Mouse (Mus musculus) intestine, postnatal 0 days (tissue): Measurements from ENCODE around the gene Iqschfp. TPM values are rescaled to one million over a fixed set of nuclear protein-coding genes. Genes with fewer than 3 reads are reported as not detected.

Experiments
- ATAC-seq: fragments of 200-750 bp; cut with Nextera tagmentation; 2 replicates; pipeline ENCODE4 v1.8.0; 2017; ENCODE audit warnings: mild to moderate bottlenecking, moderate TSS enrichment, moderate library complexity
- H3K27ac ChIP-seq: fragments of 300-500 bp; sonication (generic); 2 replicates; pipeline ENCODE4 v1.5.1; 2014; ENCODE audit warnings: mild to moderate bottlenecking, low read depth, low read length, moderate library complexity
- H3K27me3 ChIP-seq: fragments of 300-500 bp; sonication (generic); replicated peaks from 2 replicates; pipeline ENCODE4 v1.6.1; 2014; ENCODE audit warnings: low read length, mixed read lengths; ENCODE audit not compliant: control insufficient read depth, insufficient read depth
- H3K36me3 ChIP-seq: fragments of 300-500 bp; sonication (generic); 2 replicates; pipeline ENCODE4 v1.6.1; 2014; ENCODE audit warnings: mild to moderate bottlenecking, moderate library complexity; ENCODE audit not compliant: control insufficient read depth, insufficient read depth
- H3K4me1 ChIP-seq: fragments of 300-500 bp; sonication (generic); replicated peaks from 2 replicates; pipeline ENCODE4 v1.6.1; 2014; ENCODE audit warnings: antibody characterized with exemption, low read length, mixed read lengths; ENCODE audit not compliant: control insufficient read depth, insufficient read depth
- H3K4me2 ChIP-seq: fragments of 300-500 bp; sonication (generic); replicated peaks from 2 replicates; pipeline ENCODE4 v1.6.1; 2014; ENCODE audit warnings: low read depth, mild to moderate bottlenecking, moderate library complexity
- H3K4me3 ChIP-seq: fragments of 300-500 bp; sonication (generic); 2 replicates; pipeline ENCODE4 v1.5.1; 2014; ENCODE audit warnings: low read depth, low read length
- H3K9ac ChIP-seq: fragments of 300-500 bp; sonication (generic); 2 replicates; pipeline ENCODE4 v1.6.1; 2014; ENCODE audit warnings: mild to moderate bottlenecking, low read depth, low read length
- H3K9me3 ChIP-seq: fragments of 300-500 bp; sonication (generic); 2 replicates; pipeline ENCODE4 v1.6.1; 2016; ENCODE audit warnings: mixed run types; ENCODE audit not compliant: control insufficient read depth
- CTCF ChIP-seq: sonication (generic); IDR thresholded peaks from 2 replicates; pipeline ENCODE4 v1.5.1; 2016; ENCODE audit warnings: low read depth, mild to moderate bottlenecking, control low read depth, antibody characterized with exemption, moderate library complexity
- WGBS: fragments of 180-500 bp; shearing (Covaris S2); extraction: QIAGEN DNeasy Blood & Tissue Kit; methylation state at CpG from one replicate; pipeline ENCODE4 v1.1.7; 2014; 5-methylcytosine and 5-hydroxymethylcytosine counted together
- polyA plus RNA-seq: library from polyadenylated mRNA; unstranded; fragments of >200 nt; fragmentation: Nextera tagmentation; extraction: Ambion mirVana; gene quantifications from 2 replicates; pipeline ENCODE4 v1.2.1, GENCODE M21; 2015

The Iqschfp gene
- polyA plus RNA-seq, 1 experiment from 2014 or later: 0.37 TPM

DNA sequence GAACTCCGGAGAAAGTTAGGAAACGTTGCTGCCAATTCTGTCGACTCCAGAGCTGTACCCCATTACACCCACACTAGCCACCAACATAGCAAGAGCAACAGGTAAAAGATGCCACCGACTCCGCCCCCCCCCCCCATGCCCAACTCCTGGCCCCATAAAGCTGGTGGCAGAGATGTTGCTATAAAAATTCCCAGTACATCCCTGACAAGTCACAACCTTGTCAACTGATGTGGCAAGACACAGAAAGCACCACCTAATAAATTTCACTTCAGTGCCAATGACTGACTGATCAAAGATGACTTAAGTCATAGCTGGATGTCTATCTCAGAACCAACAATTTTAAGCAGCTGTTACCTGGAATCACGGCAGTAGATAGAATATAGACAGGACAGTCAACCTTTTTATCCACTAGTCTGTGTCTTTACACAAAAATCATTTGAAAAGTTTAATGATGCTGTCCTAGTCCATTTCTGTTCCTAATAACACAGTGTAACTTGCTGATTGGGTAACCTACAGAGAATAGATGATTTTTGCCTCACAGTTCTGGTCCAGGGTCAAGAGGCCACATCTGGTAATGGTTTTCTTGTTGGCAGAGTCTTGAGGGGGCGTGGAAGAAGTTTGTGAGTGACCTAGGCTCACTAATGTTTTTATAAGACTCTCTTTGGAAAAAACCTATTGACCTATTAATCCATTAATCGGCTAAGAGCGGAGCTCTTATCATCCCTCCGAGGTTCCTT lies 561.9 kb downstream of the Iqschfp start:
- Histone ChIP-seq H3K27ac (no peak overlapping the region), H3K4me1 (no peaks in the 10 kb centered on the region), H3K27me3 (no peaks in the 10 kb centered on the region), H3K9ac (no peak overlapping the region), H3K4me2 (no peak overlapping the region), H3K36me3 (no peaks in the 10 kb centered on the region), H3K9me3 (no peaks in the 10 kb centered on the region), H3K4me3 (no peak overlapping the region)
- WGBS: 77% methylated on average over 9 of the region's 10 CpGs
- ATAC-seq: no peak
- TF ChIP-seq CTCF: no peak

DNA sequence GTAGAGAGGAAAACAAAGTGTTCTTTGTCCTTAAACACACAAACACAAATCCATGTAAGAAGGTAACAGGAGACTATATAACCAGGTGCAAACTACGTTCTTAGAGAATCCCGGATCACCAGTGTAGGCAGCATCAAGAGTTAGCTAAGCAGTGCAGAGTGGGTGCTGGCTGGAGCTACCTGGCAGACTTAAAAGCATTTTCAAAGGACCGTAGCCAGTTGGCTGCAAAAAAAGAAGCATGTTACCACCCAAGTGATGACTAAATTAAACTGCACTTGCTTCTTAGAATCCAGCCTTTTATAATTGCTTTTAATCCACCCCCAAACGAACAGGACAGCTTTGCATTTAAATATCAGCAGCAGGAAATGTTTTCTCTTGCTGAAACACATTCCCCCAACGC lies 574.6 kb downstream of the Iqschfp start:
- H3K27ac ChIP-seq: no peak overlapping the region
- no peak overlapping the region for H3K9ac ChIP-seq
- H3K36me3 ChIP-seq: no peaks in the 10 kb centered on the region
- ATAC-seq: no peak
- no peaks in the 10 kb centered on the region for H3K4me1 ChIP-seq
- H3K9me3 ChIP-seq: no peaks in the 10 kb centered on the region
- H3K4me3 ChIP-seq: no peak overlapping the region
- H3K27me3 ChIP-seq: no peaks in the 10 kb centered on the region
- no peak overlapping the region for H3K4me2 ChIP-seq
- TF ChIP-seq CTCF: no peak
- 67% methylated on average over 5 of the region's 5 CpGs for WGBS

GRCm38 (mm10) chr3:68467941-68468687 lies 576.1 kb downstream of the Iqschfp start:
- H3K4me2 ChIP-seq: peak overlapping the region; percentile 51
- no peak overlapping the region for H3K9ac ChIP-seq
- no peaks in the 10 kb centered on the region for H3K4me1 ChIP-seq
- no peaks in the 10 kb centered on the region for H3K36me3 ChIP-seq
- H3K9me3 ChIP-seq: no peaks in the 10 kb centered on the region
- H3K4me3 ChIP-seq: peak overlapping the region; percentile 19
- no peaks in the 10 kb centered on the region for H3K27me3 ChIP-seq
- H3K27ac ChIP-seq: no peak overlapping the region
- TF ChIP-seq CTCF: no peak
- WGBS: 3% methylated on average over 10 of the region's 10 CpGs
- peak; percentile 53; the same call in 1 of the 2 replicates for ATAC-seq

DNA sequence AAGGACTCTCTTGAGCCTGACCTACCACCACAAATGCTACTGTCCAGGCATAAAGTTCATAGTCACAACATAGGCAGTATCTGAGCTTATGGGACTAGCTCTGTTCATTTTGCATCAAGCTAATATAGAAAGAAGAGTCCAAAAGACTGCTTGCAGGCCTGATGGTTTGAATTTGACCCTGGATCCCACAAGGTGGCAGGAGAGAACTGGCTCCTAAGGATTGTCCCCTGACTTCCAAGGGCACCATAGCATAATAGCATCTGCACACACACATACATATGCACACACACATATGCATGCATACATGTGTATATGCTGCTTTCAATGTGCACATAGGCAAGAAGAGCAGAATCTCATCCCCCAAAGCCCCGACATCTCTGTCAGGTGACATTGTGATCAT lies 577.6 kb downstream of the Iqschfp start:
- ATAC-seq: no peak
- no peak overlapping the region for H3K4me2 ChIP-seq
- peak; percentile 70 for TF ChIP-seq CTCF
- H3K27me3 ChIP-seq: no peaks in the 10 kb centered on the region
- H3K9ac ChIP-seq: no peak overlapping the region
- H3K36me3 ChIP-seq: no peaks in the 10 kb centered on the region
- whole genome bisulfite sequencing: 64% methylated on average over 1 of the region's 1 CpGs
- no peak overlapping the region for H3K4me3 ChIP-seq
- no peaks in the 10 kb centered on the region for H3K4me1 ChIP-seq
- no peaks in the 10 kb centered on the region for H3K9me3 ChIP-seq
- H3K27ac ChIP-seq: no peak overlapping the region

DNA sequence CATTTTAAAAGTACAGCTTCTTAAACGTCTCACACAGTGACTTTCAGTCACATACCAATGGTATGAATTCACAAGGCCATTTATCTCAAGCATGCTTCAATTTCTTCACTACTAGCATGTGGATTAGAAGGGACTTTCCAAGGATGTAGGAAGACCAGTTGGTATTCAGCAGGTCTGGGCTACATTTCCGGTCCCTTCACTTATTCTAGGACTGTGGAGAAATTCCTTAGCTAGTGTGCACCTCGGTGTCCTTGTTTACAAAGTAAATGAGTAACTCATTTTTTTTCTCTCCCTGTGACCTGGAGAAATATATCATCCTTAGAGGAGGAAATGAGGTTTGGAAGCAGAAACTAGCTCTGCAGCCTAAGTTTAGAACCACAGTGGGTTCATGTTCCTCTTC lies 578.0 kb downstream of the Iqschfp start:
- Histone ChIP-seq H3K9me3 (no peaks in the 10 kb centered on the region), H3K4me1 (no peaks in the 10 kb centered on the region), H3K4me2 (no peak overlapping the region), H3K27ac (no peak overlapping the region), H3K9ac (no peak overlapping the region), H3K27me3 (no peaks in the 10 kb centered on the region), H3K4me3 (no peak overlapping the region), H3K36me3 (no peaks in the 10 kb centered on the region)
- TF ChIP-seq CTCF: no peak
- no peak for ATAC-seq
- WGBS: 26% methylated on average over 3 of the region's 3 CpGs

DNA sequence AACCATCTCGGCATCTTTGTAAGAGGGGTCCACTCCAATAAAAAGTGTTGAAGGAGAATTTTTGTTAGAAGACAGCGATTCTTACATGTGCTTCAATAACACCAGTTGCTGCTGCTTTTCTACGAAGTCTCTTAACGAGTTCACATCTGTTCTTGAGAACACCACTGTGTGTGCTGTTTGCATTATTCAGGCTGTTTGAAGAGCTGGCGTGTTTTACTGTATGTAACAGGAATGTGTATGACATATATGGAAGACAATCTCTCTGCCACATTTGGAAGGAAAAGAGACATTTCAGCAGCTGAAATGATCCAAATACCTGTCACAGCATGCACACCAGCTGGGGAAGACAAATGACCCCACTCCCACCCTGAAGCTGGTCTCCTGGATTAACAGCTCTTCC lies 578.6 kb downstream of the Iqschfp start:
- TF ChIP-seq CTCF: no peak
- Histone ChIP-seq H3K4me1 (no peaks in the 10 kb centered on the region), H3K27ac (no peak overlapping the region), H3K9ac (no peak overlapping the region), H3K4me3 (no peak overlapping the region), H3K9me3 (no peaks in the 10 kb centered on the region), H3K4me2 (no peak overlapping the region), H3K36me3 (no peaks in the 10 kb centered on the region), H3K27me3 (no peaks in the 10 kb centered on the region)
- 49% methylated on average over 5 of the region's 5 CpGs for WGBS
- ATAC-seq: no peak
